ENCODE assay signal across 10 mouse cellular contexts in genomic region chr11:120111033-120111432, GRCm38 (mm10). TPM values are rescaled to one million over a fixed set of nuclear protein-coding genes. Genes with fewer than 3 reads are reported as not detected.
DNase-seq lines count a peak whose midpoint lies in the region; ATAC-seq lines count a peak whose summit lies in the region.
"Had no signal": no experiment of that assay in that cellular context is flagged by ENCODE, and none has a peak within 500 bp of the region (broad histone marks: within the 10 kb centered on the region; RNA-seq: fewer than 3 reads in every experiment).

No protein-coding gene starts in this region.

- no peak overlapping the region for H3K4me2 ChIP-seq in intestine, embryonic 14.5 days (ENCODE audit: low read length)
- H3K4me2 ChIP-seq in intestine, embryonic 16.5 days (ENCODE audit: low read depth, low read length) = no peak overlapping the region
- H3K4me2 ChIP-seq in midbrain, embryonic 15.5 days = no peak overlapping the region
- H3K4me2 ChIP-seq: lung, embryonic 15.5 days had no signal

- no peak overlapping the region for H3K27ac ChIP-seq in intestine, embryonic 14.5 days (ENCODE audit: low read depth)
- no peak overlapping the region for H3K27ac ChIP-seq in intestine, embryonic 16.5 days (ENCODE audit: low read length)
- 0 out of 2 replicates have a peak overlapping the region, but pooled peaks have one; percentile 14 for H3K27ac ChIP-seq in midbrain, embryonic 15.5 days
- H3K27ac ChIP-seq: lung, embryonic 15.5 days had no signal

- no peaks in the 10 kb centered on the region for H3K27me3 ChIP-seq in intestine, embryonic 14.5 days (replicated peaks; ENCODE audit: control insufficient read depth, insufficient read depth, low read length)
- no peaks in the 10 kb centered on the region for H3K27me3 ChIP-seq in intestine, embryonic 16.5 days (replicated peaks; ENCODE audit: control insufficient read depth, insufficient read depth, low read length)
- no peaks in the 10 kb centered on the region for H3K27me3 ChIP-seq in midbrain, embryonic 15.5 days (replicated peaks)
- H3K27me3 ChIP-seq: lung, embryonic 15.5 days had no signal

- WGBS in intestine, embryonic 14.5 days = 9% methylated on average over 2 of the region's 2 CpGs
- 9% methylated on average over 2 of the region's 2 CpGs for WGBS in intestine, embryonic 16.5 days
- 0% methylated on average over 2 of the region's 2 CpGs for WGBS in midbrain, embryonic 15.5 days

- DNase-seq in intestine, embryonic 14.5 days (ENCODE audit: low spot score) = peak; percentile 85
- DNase-seq in CD4-positive helper T cell, adult 2 months (ENCODE audit: low read depth, low spot score) = peak; percentile 44
- DNase-seq in ZHBTc4 (ENCODE audit: low read depth, low spot score) = peak; percentile 73
- DNase-seq in forelimb bud, embryonic 11.5 days (ENCODE audit: low read depth, low spot score) = peak; percentile 77
- DNase-seq in kidney, postnatal 14 days = peak; percentile 60
- peak; percentile 50 to 55 for DNase-seq in thymus, postnatal 36 days

- 0 out of 2 replicates have a peak, but pooled peaks have one; percentile 32 for ATAC-seq in intestine, embryonic 14.5 days (replicated peaks; ENCODE audit: low FRiP score, low TSS enrichment, low read depth)
- no peak for ATAC-seq in intestine, embryonic 16.5 days
- no peak for ATAC-seq in midbrain, embryonic 15.5 days (replicated peaks)

- no peaks in the 10 kb centered on the region for H3K9me3 ChIP-seq in intestine, embryonic 14.5 days (ENCODE audit: control insufficient read depth, low read length)
- no peaks in the 10 kb centered on the region for H3K9me3 ChIP-seq in intestine, embryonic 16.5 days (ENCODE audit: control insufficient read depth, low read length)
- no peaks in the 10 kb centered on the region for H3K9me3 ChIP-seq in midbrain, embryonic 15.5 days
- H3K9me3 ChIP-seq: lung, embryonic 15.5 days had no signal

- no peaks in the 10 kb centered on the region for H3K4me1 ChIP-seq in intestine, embryonic 14.5 days (replicated peaks; ENCODE audit: control insufficient read depth, insufficient read depth, low read length)
- peaks cover 3% of the 10 kb centered on the region; the same call in 1 of the 2 replicates for H3K4me1 ChIP-seq in intestine, embryonic 16.5 days (ENCODE audit: control insufficient read depth, insufficient read depth, low read length)
- peaks cover 4% of the 10 kb centered on the region; the same call in 1 of the 2 replicates for H3K4me1 ChIP-seq in midbrain, embryonic 15.5 days

- H3K36me3 ChIP-seq in intestine, embryonic 14.5 days (ENCODE audit: control insufficient read depth, insufficient read depth, low read length) = peaks cover 40% of the 10 kb centered on the region
- peaks cover 10% of the 10 kb centered on the region; the same call in 1 of the 2 replicates for H3K36me3 ChIP-seq in intestine, embryonic 16.5 days (ENCODE audit: control insufficient read depth, insufficient read depth, low read length)
- H3K36me3 ChIP-seq in midbrain, embryonic 15.5 days (replicated peaks) = peaks cover 3% of the 10 kb centered on the region; the same call in 1 of the 2 replicates

- H3K4me3 ChIP-seq in intestine, embryonic 14.5 days (ENCODE audit: low read depth, low read length) = no peak overlapping the region
- H3K4me3 ChIP-seq in intestine, embryonic 16.5 days (ENCODE audit: low read length) = no peak overlapping the region
- no peak overlapping the region for H3K4me3 ChIP-seq in midbrain, embryonic 15.5 days
- H3K4me3 ChIP-seq: erythroblast, embryonic 14.5 days; lung, embryonic 15.5 days had no signal

- no peak overlapping the region for H3K9ac ChIP-seq in intestine, embryonic 14.5 days (ENCODE audit: low read length)
- no peak overlapping the region for H3K9ac ChIP-seq in intestine, embryonic 16.5 days (ENCODE audit: low read depth, low read length)
- H3K9ac ChIP-seq in midbrain, embryonic 15.5 days = no peak overlapping the region
- H3K9ac ChIP-seq: lung, embryonic 15.5 days had no signal

RNA-seq across cellular contexts. Expression of gene Ndufaf8, which starts 12.3 kb away (rescaled TPM):
- 98.4 and 106 TPM in 2 replicates for polyA plus RNA-seq in intestine, embryonic 14.5 days (2014; fragmentation: Nextera tagmentation; extraction: Ambion mirVana)
- polyA plus RNA-seq in intestine, embryonic 16.5 days (2015; fragmentation: Nextera tagmentation; extraction: Ambion mirVana) = 113 and 119 TPM in 2 replicates
- polyA plus RNA-seq in midbrain, embryonic 15.5 days (2015; fragmentation: Nextera tagmentation; extraction: Ambion mirVana) = 51.4 and 53.5 TPM in 2 replicates

RNA-seq across cellular contexts. Expression of gene Tepsin, which starts 12.5 kb away (rescaled TPM):
- 13.3 and 16.5 TPM in 2 replicates for polyA plus RNA-seq in intestine, embryonic 14.5 days (2014; fragmentation: Nextera tagmentation; extraction: Ambion mirVana)
- 21.1 and 22.5 TPM in 2 replicates for polyA plus RNA-seq in intestine, embryonic 16.5 days (2015; fragmentation: Nextera tagmentation; extraction: Ambion mirVana)
- polyA plus RNA-seq in midbrain, embryonic 15.5 days (2015; fragmentation: Nextera tagmentation; extraction: Ambion mirVana) = 23.6 and 24.2 TPM in 2 replicates

RNA-seq across cellular contexts. Expression of gene Cep131, which starts 24.4 kb away (rescaled TPM):
- polyA plus RNA-seq in intestine, embryonic 14.5 days (2014; fragmentation: Nextera tagmentation; extraction: Ambion mirVana) = 21.8 and 23.6 TPM in 2 replicates
- 12.0 and 12.2 TPM in 2 replicates for polyA plus RNA-seq in intestine, embryonic 16.5 days (2015; fragmentation: Nextera tagmentation; extraction: Ambion mirVana)
- polyA plus RNA-seq in midbrain, embryonic 15.5 days (2015; fragmentation: Nextera tagmentation; extraction: Ambion mirVana) = 35.0 and 35.6 TPM in 2 replicates

RNA-seq across cellular contexts. Expression of gene Slc38a10, which starts 40.1 kb away (rescaled TPM):
- polyA plus RNA-seq in intestine, embryonic 14.5 days (2014; fragmentation: Nextera tagmentation; extraction: Ambion mirVana) = 77.1 and 78.0 TPM in 2 replicates
- 84.6 and 91.4 TPM in 2 replicates for polyA plus RNA-seq in intestine, embryonic 16.5 days (2015; fragmentation: Nextera tagmentation; extraction: Ambion mirVana)
- polyA plus RNA-seq in midbrain, embryonic 15.5 days (2015; fragmentation: Nextera tagmentation; extraction: Ambion mirVana) = 116 and 125 TPM in 2 replicates
